Mouse (Mus musculus) stomach, embryonic 16.5 days (tissue): ENCODE measurements around the gene Homer3. TPM values are rescaled to one million over a fixed set of nuclear protein-coding genes. Genes with fewer than 3 reads are reported as not detected.

Experiments used
- ATAC-seq: fragments of 200-750 bp; cut with Nextera tagmentation; 2 replicates; pipeline ENCODE4 v1.8.0; 2017; ENCODE audit warnings: moderate number of reproducible peaks, moderate TSS enrichment; ENCODE audit not compliant: insufficient read depth, low FRiP score
- H3K27ac ChIP-seq: fragments of 300-500 bp; sonication (generic); 2 replicates; pipeline ENCODE4 v1.5.1; 2014; ENCODE audit warnings: low read length
- H3K27me3 ChIP-seq: fragments of 300-500 bp; sonication (generic); 2 replicates; pipeline ENCODE4 v1.6.1; 2014; ENCODE audit warnings: low read length, control low read depth, mixed read lengths; ENCODE audit not compliant: control insufficient read depth, insufficient read depth
- H3K36me3 ChIP-seq: fragments of 300-500 bp; sonication (generic); 2 replicates; pipeline ENCODE4 v1.6.1; 2014; ENCODE audit warnings: low read length; ENCODE audit not compliant: control insufficient read depth, insufficient read depth
- H3K4me1 ChIP-seq: fragments of 300-500 bp; sonication (generic); 2 replicates; pipeline ENCODE4 v1.6.1; 2014; ENCODE audit warnings: low read length, control low read depth, mixed read lengths; ENCODE audit not compliant: control insufficient read depth, insufficient read depth
- H3K4me2 ChIP-seq: fragments of 300-500 bp; sonication (generic); 2 replicates; pipeline ENCODE4 v1.6.1; 2014; ENCODE audit warnings: low read depth, low read length, mixed read lengths
- H3K4me3 ChIP-seq: fragments of 300-500 bp; sonication (generic); replicated peaks from 2 replicates; pipeline ENCODE4 v1.5.1; 2014; ENCODE audit warnings: mild to moderate bottlenecking, low read length
- H3K9ac ChIP-seq: fragments of 300-500 bp; sonication (generic); 2 replicates; pipeline ENCODE4 v1.6.1; 2014; ENCODE audit warnings: low read length
- H3K9me3 ChIP-seq: fragments of 300-500 bp; sonication (generic); replicated peaks from 2 replicates; pipeline ENCODE4 v1.6.1; 2016; ENCODE audit warnings: low read length, control low read depth; ENCODE audit not compliant: control insufficient read depth
- WGBS: fragments of 180-500 bp; shearing (Covaris S2); extraction: QIAGEN DNeasy Blood & Tissue Kit; methylation state at CpG from one replicate; pipeline ENCODE4 v1.1.7; 2014; 5-methylcytosine and 5-hydroxymethylcytosine counted together
- polyA plus RNA-seq: library from polyadenylated mRNA; unstranded; fragments of >200 nt; fragmentation: Nextera tagmentation; extraction: Ambion mirVana; gene quantifications from 2 replicates; pipeline ENCODE4 v1.2.1, GENCODE M21; 2015

The Homer3 gene
- polyA plus RNA-seq, 1 experiment from 2014 or later, result 32.5 TPM

DNA sequence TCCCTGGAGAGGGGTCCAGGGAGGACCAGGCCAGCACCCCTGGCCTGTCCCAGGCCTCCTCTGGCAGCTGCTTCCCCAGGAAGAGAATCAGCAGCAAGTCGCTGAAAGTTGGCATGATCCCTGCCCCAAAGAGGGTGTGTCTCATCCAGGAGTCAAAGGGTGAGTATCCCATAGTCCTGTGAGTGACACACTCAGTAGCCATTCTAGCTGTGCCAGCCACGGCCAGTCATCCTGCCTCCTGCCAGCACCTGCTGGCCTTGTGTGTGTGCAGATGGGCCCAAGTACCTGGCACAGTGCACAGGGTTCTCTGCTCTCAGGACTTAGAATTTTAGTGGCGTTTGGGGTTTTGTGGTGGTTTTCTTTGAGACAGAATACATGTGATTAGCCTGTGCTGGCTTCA, 25.2 kb upstream of the Homer3 start:
- WGBS, result 78% methylated on average over 3 of the region's 3 CpGs
- Histone ChIP-seq H3K27ac (no peak overlapping the region), H3K4me2 (no peak overlapping the region), H3K9me3 (no peaks in the 10 kb centered on the region), H3K9ac (no peak overlapping the region), H3K4me1 (no peaks in the 10 kb centered on the region), H3K36me3 (peaks cover 36% of the 10 kb centered on the region), H3K4me3 (no peak overlapping the region), H3K27me3 (no peaks in the 10 kb centered on the region)
- ATAC-seq, result no peak

DNA sequence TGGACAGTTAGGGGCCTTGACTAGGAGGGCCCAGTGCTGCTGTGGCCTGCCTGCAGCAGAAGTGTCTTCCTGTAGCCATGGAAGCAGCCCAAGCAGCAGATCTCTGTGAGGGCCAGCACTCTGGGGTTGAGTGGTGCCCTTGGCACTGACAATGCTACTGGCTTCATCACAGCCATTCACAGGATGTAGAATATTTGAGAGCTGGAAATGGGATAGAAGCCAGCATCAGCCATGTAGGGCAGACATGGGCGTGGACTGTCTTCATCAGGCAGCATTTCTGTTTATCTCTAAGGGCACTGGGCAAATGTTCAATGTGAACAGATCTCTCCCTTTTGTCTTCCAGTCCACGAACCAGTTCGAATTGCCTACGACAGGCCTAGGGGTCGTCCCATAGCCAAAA, 24.0 kb upstream of the Homer3 start:
- no peaks in the 10 kb centered on the region for H3K27me3 ChIP-seq
- 87% methylated on average over 5 of the region's 5 CpGs for WGBS
- H3K4me1 ChIP-seq, result no peaks in the 10 kb centered on the region
- H3K4me2 ChIP-seq, result no peak overlapping the region
- H3K9ac ChIP-seq, result no peak overlapping the region
- H3K27ac ChIP-seq, result no peak overlapping the region
- H3K9me3 ChIP-seq, result no peaks in the 10 kb centered on the region
- peaks cover 36% of the 10 kb centered on the region for H3K36me3 ChIP-seq
- ATAC-seq, result no peak
- H3K4me3 ChIP-seq, result no peak overlapping the region

- no peak overlapping the region for H3K27ac ChIP-seq
- peaks cover 31% of the 10 kb centered on the region for H3K36me3 ChIP-seq
- no peaks in the 10 kb centered on the region for H3K9me3 ChIP-seq
- no peak for ATAC-seq
- no peaks in the 10 kb centered on the region for H3K4me1 ChIP-seq
- H3K9ac ChIP-seq, result no peak overlapping the region
- no peaks in the 10 kb centered on the region for H3K27me3 ChIP-seq
- H3K4me3 ChIP-seq, result no peak overlapping the region
- no peak overlapping the region for H3K4me2 ChIP-seq
- WGBS, result 79% methylated on average over 2 of the region's 2 CpGs
These were observed 23.6 kb upstream of the Homer3 start for GRCm38 (mm10) chr8:70259043-70259442.

GRCm38 (mm10) chr8:70267674-70268073, 15.0 kb upstream of the Homer3 start:
- ATAC-seq, result no peak
- Histone ChIP-seq H3K4me1 (0 out of 2 replicates have a peak, but pooled peaks cover 6% of the 10 kb centered on the region), H3K27me3 (no peaks in the 10 kb centered on the region), H3K9ac (no peak overlapping the region), H3K4me2 (no peak overlapping the region), H3K36me3 (0 out of 2 replicates have a peak, but pooled peaks cover 3% of the 10 kb centered on the region), H3K9me3 (no peaks in the 10 kb centered on the region), H3K4me3 (no peak overlapping the region), H3K27ac (no peak overlapping the region)
- WGBS, result 81% methylated on average over 3 of the region's 3 CpGs

GRCm38 (mm10) chr8:70268311-70268710, 14.3 kb upstream of the Homer3 start:
- no peak for ATAC-seq
- no peak overlapping the region for H3K27ac ChIP-seq
- H3K27me3 ChIP-seq, result no peaks in the 10 kb centered on the region
- H3K4me1 ChIP-seq, result 0 out of 2 replicates have a peak, but pooled peaks cover 6% of the 10 kb centered on the region
- H3K9ac ChIP-seq, result no peak overlapping the region
- 68% methylated on average over 5 of the region's 5 CpGs for WGBS
- H3K9me3 ChIP-seq, result no peaks in the 10 kb centered on the region
- H3K4me2 ChIP-seq, result no peak overlapping the region
- 0 out of 2 replicates have a peak, but pooled peaks cover 2% of the 10 kb centered on the region for H3K36me3 ChIP-seq
- no peak overlapping the region for H3K4me3 ChIP-seq

- Histone ChIP-seq H3K36me3 (no peaks in the 10 kb centered on the region), H3K27ac (no peak overlapping the region), H3K4me2 (no peak overlapping the region), H3K27me3 (no peaks in the 10 kb centered on the region), H3K9me3 (no peaks in the 10 kb centered on the region), H3K4me3 (no peak overlapping the region), H3K4me1 (0 out of 2 replicates have a peak, but pooled peaks cover 6% of the 10 kb centered on the region), H3K9ac (no peak overlapping the region)
- WGBS, result 49% methylated on average over 11 of the region's 11 CpGs
- no peak for ATAC-seq
These were observed 13.6 kb upstream of the Homer3 start for GRCm38 (mm10) chr8:70268799-70269565.

DNA sequence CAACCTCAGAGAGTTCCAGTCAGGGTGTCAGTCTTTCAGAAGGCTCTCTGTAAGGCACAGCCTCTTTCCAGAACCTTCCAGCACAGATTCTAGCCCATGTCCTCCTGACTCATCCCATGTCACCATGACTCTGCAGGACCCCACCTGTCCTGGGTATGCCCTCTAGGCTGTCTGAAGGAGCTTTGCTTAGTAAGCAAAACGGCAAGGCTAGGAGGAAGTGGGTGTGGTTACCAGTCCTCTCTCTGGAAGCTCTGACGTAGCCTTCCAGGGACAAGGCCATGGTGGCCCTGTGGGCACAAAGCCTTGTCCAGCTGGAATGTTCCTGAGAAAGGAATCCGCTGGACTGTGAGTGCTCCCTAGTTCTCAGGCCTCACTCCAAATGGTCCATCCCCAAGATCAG, 9.7 kb upstream of the Homer3 start:
- 44% methylated on average over 3 of the region's 3 CpGs for WGBS
- no peaks in the 10 kb centered on the region for H3K36me3 ChIP-seq
- no peak overlapping the region for H3K4me2 ChIP-seq
- no peaks in the 10 kb centered on the region for H3K9me3 ChIP-seq
- H3K27me3 ChIP-seq, result no peaks in the 10 kb centered on the region
- H3K4me1 ChIP-seq, result peaks cover 7% of the 10 kb centered on the region; the same call in 1 of the 2 replicates
- H3K27ac ChIP-seq, result no peak overlapping the region
- no peak overlapping the region for H3K4me3 ChIP-seq
- H3K9ac ChIP-seq, result no peak overlapping the region
- peak; percentile 45; the same call in 1 of the 2 replicates for ATAC-seq

DNA sequence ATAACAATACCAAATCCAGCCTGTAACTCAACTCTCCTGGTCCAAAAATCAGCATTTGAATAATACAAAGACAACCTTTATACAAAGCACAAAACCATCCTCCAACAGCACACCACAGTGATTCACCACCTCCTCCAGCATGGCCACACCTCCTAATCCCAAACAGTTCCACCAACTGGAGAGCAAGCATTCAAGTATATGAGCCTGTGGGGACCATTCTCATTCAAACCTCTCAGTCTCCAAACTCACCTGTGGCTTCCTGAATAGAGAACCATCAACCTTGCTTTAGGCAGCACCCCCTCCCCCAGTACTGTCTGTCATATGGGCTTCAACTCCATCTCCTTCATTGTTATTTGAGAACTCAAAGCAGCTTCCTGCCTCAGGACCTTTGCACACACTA, 8.3 kb upstream of the Homer3 start:
- Histone ChIP-seq H3K4me2 (no peak overlapping the region), H3K27ac (no peak overlapping the region), H3K27me3 (no peaks in the 10 kb centered on the region), H3K4me3 (no peak overlapping the region), H3K36me3 (no peaks in the 10 kb centered on the region), H3K9me3 (no peaks in the 10 kb centered on the region), H3K9ac (no peak overlapping the region), H3K4me1 (peaks cover 11% of the 10 kb centered on the region; the same call in 1 of the 2 replicates)
- no peak for ATAC-seq

GRCm38 (mm10) chr8:70276476-70276875, 6.2 kb upstream of the Homer3 start:
- Histone ChIP-seq H3K9ac (no peak overlapping the region), H3K4me3 (no peak overlapping the region), H3K36me3 (no peaks in the 10 kb centered on the region), H3K4me1 (peaks cover 11% of the 10 kb centered on the region; the same call in 1 of the 2 replicates), H3K9me3 (no peaks in the 10 kb centered on the region), H3K27ac (no peak overlapping the region), H3K4me2 (no peak overlapping the region), H3K27me3 (no peaks in the 10 kb centered on the region)
- ATAC-seq, result no peak
- 82% methylated on average over 3 of the region's 3 CpGs for WGBS
